Mouse (Mus musculus) hematopoietic stem cell, adult 5-6 weeks (primary cell): ENCODE measurements at regions not wholly inside any gene's neighbourhood (a gene's known extent, or its start where the extent isn't known, plus 50 kb on each side); places are given as distances from the start of the nearest gene placed in this dataset.

Experiments used
- ATAC-seq, 2 experiments: fragments of 125-278 bp in 1 of 2; replicated peaks in 1 of 2; 2 replicates each; pipeline ENCODE4 v1.8.0; 2016 to 2017; ENCODE audit warnings: inconsistent platforms in 2 of 2, mild to moderate bottlenecking in 2 of 2, moderate number of reproducible peaks in 2 of 2, low read depth in 1 of 2, moderate TSS enrichment in 1 of 2; ENCODE audit not compliant: low FRiP score in 2 of 2, poor library complexity in 2 of 2, severe bottlenecking in 2 of 2, insufficient read depth in 1 of 2, low TSS enrichment in 1 of 2

DNA sequence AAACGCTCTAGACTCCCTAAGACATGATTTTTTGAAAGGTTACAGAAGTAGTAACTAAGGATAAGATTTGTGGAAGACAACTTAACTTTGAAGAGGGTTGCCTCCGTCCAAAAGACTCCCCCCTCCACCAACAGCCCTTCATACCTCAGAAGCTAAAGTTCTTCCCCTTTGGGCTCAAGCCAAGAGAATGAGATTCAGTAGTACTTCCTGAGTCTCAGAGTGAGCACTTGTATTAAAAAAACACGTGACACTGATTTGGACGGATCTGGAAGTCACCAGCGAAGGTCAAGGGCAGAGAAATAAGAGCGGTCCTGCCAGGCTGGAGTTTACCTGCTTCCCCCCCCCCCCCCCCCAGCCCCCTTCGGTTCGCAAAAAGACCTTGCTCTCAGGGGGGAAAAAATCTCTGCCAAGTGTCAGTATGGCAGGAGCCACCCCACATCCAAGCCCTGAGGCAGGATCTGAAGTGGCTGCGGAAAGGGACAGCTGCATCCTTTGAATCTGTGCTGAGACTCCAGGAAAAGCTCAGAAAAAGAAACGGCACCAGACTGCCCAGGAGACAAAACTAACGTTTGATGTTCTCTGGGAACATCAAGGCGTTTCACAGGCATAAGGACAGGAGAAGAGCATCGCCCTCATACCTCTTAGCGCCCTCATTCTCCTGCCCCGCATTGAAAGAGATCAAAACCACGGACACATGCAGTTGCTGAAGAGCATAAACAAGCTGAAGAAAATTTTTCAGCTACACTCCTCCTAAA is 341.2 kb upstream of the Atp2b1 start:
- ATAC-seq = peak in 1 of 2 experiments; percentile 29; a peak in 1 of 4 replicates

GRCm38 (mm10) chr10:98577040-98577439 is 337.2 kb upstream of the Atp2b1 start:
- ATAC-seq = no peak

- no peak for ATAC-seq
Measured at GRCm38 (mm10) chr10:98584776-98585175, 329.4 kb upstream of the Atp2b1 start.

DNA sequence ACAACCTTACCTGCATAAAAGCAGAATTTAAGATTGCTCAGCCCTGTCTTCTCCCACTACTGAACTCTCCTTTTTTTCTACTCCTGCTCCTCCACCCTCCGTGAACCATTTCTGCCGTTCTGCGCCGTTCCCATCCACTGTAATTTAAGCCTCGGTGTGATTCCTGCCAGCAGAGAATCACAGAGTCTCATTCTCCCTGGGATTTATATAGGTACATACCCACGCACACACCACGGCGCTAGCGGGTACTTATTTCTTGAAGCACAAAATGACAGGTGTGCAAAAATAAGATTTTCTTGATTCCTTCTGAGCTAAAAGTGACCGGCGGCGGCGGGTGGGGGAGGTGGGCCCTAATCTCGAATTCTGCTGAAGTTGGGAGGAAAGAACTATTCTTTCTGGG is 324.5 kb upstream of the Atp2b1 start:
- no peak for ATAC-seq

- no peak for ATAC-seq
Measured at GRCm38 (mm10) chr10:98592154-98592553, 322.1 kb upstream of the Atp2b1 start.

DNA sequence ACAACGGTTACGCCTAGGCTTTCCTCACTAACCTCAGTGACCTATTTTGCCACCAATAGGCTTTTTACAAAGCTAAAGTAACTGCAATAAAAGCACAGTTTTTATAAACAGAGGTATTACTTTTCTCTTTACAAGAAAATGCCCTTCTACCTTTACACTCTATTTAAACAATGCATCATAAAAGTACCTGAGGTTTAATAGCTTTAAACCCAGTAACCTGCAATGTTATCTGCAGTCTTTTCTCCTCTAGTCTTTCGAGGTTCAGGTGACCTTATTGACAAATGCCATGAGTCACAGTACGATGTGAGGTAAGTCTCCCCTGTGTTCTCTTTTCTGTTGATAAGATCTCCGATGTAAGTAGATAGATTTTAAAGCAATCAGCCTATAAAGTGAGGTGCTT is 320.3 kb upstream of the Atp2b1 start:
- ATAC-seq = no peak

GRCm38 (mm10) chr10:98608221-98608941 is 305.8 kb upstream of the Atp2b1 start:
- ATAC-seq = no peak

- ATAC-seq = no peak; a peak in 1 of 4 replicates
Measured at GRCm38 (mm10) chr10:98610708-98611107, 303.5 kb upstream of the Atp2b1 start.

DNA sequence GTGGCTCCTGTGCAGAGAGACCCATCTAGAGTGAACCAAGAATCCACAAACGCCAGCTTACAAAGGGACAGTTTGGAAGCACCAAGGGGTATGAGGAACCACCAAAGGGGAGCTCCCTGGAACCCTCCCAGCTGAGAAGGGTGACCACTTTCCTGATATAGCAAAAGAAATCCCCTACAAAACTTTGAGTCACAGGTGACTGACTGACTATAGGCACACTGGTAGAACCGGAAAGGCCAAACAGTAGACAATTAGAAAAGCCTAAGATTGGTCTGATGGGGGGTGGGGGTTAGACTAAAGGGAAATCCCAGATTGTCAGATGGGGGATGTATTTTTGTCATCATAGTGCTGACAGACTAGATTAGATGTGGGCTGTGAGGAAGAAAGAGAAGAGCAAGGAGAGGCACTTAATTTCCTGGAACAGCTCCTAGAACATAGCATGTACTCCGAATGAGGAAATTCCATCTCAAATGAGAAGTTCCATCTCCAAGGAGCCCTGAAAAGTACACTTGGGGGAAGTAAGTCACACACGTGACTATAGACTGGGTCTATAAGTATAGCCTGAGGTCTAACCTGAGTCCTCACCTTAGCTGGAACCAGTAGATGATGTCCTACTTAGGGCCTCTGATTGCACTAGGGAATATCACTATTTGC is 302.4 kb upstream of the Atp2b1 start:
- ATAC-seq = no peak

DNA sequence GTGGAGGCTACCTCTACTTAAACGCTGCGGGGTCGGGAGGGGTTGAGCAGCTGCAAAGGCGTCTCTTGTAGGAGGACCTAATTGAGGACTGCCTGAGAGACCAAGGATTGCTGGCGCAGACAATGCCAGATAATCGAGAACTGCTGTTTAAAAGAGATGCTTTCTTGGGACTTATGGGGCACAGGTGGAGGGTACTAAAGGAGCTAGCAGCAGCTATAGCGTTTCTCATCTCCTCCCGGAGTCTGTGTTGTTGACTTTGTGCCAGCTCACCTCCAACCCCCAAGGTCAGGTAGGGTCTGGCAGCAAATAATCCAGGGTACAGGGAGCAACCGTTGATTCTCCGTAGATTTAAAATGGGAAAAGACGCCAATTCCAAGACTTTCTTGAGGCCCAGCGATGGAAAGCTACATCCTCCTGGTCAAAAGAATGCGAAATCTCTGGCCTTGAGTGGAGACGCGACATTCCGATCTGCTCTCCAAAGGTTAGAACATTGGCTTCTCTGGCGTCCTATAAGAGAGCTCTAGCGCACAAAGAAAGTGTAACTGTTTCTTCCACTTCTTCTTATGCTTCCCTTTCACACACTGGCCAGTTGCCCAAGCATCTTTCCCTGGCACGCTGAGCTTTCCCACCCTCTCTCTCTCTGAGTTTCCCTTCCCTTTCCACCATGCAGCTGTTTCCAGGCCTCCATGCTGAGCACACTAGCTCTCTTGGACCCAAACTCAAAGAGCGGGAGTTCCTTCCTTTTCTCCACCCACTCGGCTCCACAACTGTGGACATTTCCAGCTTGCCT is 295.3 kb upstream of the Atp2b1 start:
- ATAC-seq = no peak

GRCm38 (mm10) chr10:98624103-98624502 is 290.1 kb upstream of the Atp2b1 start:
- ATAC-seq = no peak

GRCm38 (mm10) chr10:98624681-98625321 is 289.4 kb upstream of the Atp2b1 start:
- no peak for ATAC-seq

GRCm38 (mm10) chr10:98628191-98628590 is 286.0 kb upstream of the Atp2b1 start:
- ATAC-seq = no peak

- ATAC-seq = peak; percentile 32 to 80; a peak in 3 of 4 replicates
Measured at GRCm38 (mm10) chr10:98629248-98629647, 285.0 kb upstream of the Atp2b1 start.

DNA sequence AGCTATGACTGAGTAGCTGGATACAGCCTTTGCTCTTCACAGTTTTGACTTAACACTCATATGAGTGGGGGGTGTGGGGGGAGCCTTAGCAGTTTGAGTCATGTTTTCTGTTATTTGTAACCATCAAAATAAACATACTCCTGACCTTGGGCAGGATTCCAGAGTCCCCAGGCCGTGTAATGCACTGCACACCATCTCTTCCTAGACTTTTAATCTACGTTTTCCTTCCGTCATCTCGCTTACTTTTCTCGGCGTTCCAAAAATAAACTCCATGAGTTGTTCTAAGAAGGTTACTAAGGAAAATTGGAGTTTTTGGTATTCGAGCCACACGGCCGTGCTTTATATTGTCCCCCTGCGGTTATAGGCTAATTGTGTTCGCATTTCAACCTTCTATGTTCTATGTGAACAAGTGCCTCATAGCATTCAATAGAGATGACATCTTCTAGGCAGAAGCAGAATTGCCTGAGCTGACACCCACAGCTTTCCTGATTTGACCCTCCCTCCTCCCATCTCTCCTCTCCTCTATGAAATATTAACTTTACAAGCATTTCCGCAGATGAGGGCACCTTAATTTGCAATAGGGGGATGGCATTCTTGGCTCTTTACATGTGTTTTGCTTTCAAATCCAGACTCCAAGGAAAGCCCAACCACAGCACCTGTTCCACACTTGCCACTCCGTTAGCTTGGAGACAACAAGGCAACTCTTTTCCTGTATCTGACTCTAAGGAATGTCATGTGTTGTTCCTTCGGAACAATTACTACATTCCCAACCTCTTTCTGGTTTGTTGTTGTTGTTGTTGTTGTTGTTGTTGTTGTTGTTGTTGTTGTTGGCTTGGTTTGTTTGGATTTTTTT is 276.2 kb upstream of the Atp2b1 start:
- no peak for ATAC-seq

- ATAC-seq = no peak
Measured at GRCm38 (mm10) chr10:98645681-98646122, 268.5 kb upstream of the Atp2b1 start.
